Mouse (Mus musculus) bone marrow macrophage, adult 2 months (primary cell): ENCODE measurements around the gene Klf15. TPM values are rescaled to one million over a fixed set of nuclear protein-coding genes. Genes with fewer than 3 reads are reported as not detected.

Experiments
- H3K27ac ChIP-seq: 2 replicates; pipeline ENCODE4 v1.5.1; 2012; ENCODE audit warnings: low read depth, low read length; ENCODE audit not compliant: insufficient read depth
- H3K4me1 ChIP-seq: 2 replicates; pipeline ENCODE4 v1.6.1; 2012; ENCODE audit warnings: low read length; ENCODE audit not compliant: control insufficient read depth, insufficient read depth
- H3K4me3 ChIP-seq: 2 replicates; pipeline ENCODE4 v1.5.1; 2012; ENCODE audit warnings: mild to moderate bottlenecking, low read length, moderate library complexity; ENCODE audit not compliant: insufficient read depth
- CTCF ChIP-seq: IDR thresholded peaks from 2 replicates; pipeline ENCODE4 v1.5.1; 2012; ENCODE audit warnings: low read depth, mild to moderate bottlenecking, low read length, moderate library complexity
- POLR2A ChIP-seq: IDR thresholded peaks from 2 replicates; pipeline ENCODE4 v1.6.1; 2012; ENCODE audit warnings: mild to moderate bottlenecking, low read depth, low read length, borderline replicate concordance
- polyA plus RNA-seq: library from polyadenylated mRNA; stranded (reverse); fragments of >200 nt; gene quantifications from 2 replicates; pipeline ENCODE4 v1.2.4, GENCODE M21; 2012; ENCODE audit not compliant: missing spikeins, insufficient read depth, insufficient read length

Klf15 gene
- polyA plus RNA-seq, 1 experiment, result not detected

DNA sequence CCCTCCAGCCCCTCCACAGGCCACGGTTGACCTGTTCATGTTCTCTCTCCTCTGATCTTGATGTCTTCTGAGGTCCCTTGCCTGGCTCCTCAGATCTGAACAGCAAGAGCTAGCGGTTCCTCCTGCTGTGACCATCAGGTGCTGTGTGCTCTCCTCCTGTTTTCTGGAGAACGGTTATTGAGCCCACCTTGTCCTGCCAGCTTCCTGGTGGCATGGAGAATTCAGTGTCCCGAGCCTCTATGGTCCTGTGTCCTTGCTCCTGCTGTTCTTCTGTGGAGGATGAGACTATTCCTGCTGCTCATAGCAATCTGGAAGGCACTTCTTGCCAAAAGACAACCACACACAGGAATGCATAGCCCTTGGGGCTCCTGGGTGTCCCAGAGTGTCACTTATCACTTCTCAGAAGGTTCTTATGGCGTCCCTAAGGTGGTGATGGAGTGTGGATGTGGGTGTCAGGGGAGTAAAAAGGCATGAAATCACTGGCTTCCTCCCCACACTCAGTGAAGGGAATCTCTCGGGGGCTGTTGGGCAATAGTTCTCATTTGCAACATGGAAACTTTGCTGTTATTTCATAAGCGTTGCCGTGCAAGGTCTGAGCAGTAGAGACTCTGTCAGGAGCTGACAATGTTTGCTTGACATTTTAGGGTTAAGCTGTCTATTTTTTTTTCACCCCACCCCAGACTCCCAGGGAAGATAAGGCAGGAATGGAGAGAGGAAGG, 39.0 kb downstream of the Klf15 start:
- Histone ChIP-seq H3K27ac (no peak overlapping the region), H3K4me1 (peaks cover under 1% of the 10 kb centered on the region; the same call in 1 of the 2 replicates), H3K4me3 (no peak overlapping the region)
- TF ChIP-seq POLR2A, result no peak
- no peak for TF ChIP-seq CTCF

DNA sequence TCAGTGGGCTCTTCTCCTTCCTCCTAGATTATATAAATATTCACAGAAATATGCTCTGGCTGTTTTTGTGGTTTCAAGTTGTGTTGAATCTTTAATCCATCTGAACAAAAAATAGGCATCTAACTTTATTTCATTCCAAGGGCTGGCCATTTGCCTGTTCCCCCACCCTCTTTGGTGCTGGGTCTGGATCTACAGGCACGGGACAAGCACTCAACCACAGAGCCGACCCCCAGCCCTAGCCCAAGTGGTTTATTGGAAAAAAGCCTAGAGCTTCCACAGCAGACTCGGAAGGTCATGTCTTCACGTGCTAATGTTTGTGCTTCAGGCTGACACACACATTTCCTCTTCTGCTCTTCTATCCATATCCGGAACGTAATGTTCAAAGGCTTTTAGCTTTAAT, 43.5 kb downstream of the Klf15 start:
- Histone ChIP-seq H3K27ac (no peak overlapping the region), H3K4me1 (no peaks in the 10 kb centered on the region), H3K4me3 (no peak overlapping the region)

GRCm38 (mm10) chr6:90506673-90507311, 44.4 kb downstream of the Klf15 start:
- TF ChIP-seq CTCF (no peak), POLR2A (no peak)
- Histone ChIP-seq H3K27ac (no peak overlapping the region), H3K4me1 (no peaks in the 10 kb centered on the region), H3K4me3 (no peak overlapping the region)

More for the DNA sequence above, 43.5 kb downstream of the Klf15 start:
- TF ChIP-seq CTCF, result no peak
- TF ChIP-seq POLR2A, result no peak

DNA sequence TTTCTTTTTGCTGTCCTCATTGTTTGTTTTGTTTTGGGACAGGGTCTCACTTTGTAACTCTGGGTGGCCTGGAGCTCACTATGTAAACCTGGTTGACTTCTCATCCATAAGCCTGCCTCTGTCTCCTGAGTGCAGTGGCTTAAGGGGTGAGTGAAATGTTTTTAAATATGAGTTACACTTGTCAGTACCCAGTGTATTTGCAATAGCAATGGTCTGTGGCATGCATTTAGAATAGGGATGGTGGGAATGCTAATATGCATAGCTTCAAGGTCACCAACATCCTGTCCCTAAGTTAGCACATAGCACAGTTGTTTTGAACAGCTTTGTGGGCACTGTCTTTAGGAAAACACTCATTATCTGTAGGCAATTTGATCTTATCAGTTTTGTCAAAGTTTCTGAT, 45.1 kb downstream of the Klf15 start:
- Histone ChIP-seq H3K4me1 (no peaks in the 10 kb centered on the region), H3K27ac (no peak overlapping the region), H3K4me3 (no peak overlapping the region)
- TF ChIP-seq POLR2A (no peak), CTCF (no peak)

GRCm38 (mm10) chr6:90508197-90508624, 45.8 kb downstream of the Klf15 start:
- H3K4me1 ChIP-seq, result no peaks in the 10 kb centered on the region
- TF ChIP-seq POLR2A (no peak), CTCF (no peak)
- H3K4me3 ChIP-seq, result no peak overlapping the region
- H3K27ac ChIP-seq, result no peak overlapping the region

- H3K4me3 ChIP-seq, result no peak overlapping the region
- H3K27ac ChIP-seq, result no peak overlapping the region
- TF ChIP-seq CTCF (no peak), POLR2A (no peak)
- H3K4me1 ChIP-seq, result no peaks in the 10 kb centered on the region
Measured at GRCm38 (mm10) chr6:90509085-90509484, 46.7 kb downstream of the Klf15 start.

- no peak for TF ChIP-seq CTCF
- no peak for TF ChIP-seq POLR2A
Measured at GRCm38 (mm10) chr6:90512416-90512815, 50.0 kb downstream of the Klf15 start.

DNA sequence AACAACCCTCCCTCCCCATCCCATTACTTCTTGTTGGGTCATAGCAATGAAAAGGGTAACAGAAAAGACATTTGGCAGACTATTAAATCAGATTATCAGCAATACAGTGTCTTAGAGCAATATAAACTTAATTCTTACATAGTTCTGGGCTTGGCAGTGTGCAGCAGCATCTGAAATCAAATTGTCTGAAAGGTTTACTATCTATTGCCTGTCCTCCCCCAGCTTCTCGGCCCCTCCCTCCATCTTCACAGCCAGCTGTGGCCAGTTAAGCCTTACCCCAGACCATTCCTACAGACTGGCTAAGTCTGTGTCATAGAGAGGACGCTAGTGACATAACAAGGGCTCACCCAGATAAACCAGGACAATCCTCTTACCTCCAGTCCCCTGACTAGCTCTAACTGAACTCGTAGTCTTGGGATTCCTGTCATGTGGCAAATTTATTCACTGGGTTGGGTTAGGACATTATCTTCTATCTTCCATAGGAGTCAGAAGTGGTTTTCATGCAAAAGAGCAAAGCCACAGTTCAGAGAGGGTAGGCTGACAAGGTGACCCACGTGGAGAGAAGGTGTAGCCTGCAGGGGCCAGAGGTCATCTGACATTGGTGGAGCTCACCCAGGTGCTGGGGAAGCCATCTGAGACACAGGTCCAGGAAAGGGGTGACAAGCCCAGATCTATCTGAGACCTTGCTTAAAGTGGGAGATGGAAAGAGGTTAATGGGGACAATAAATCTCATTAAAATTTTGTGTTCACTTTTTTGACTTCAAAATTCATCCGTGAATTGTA, 50.9 kb downstream of the Klf15 start:
- no peaks in the 10 kb centered on the region for H3K4me1 ChIP-seq
- no peak overlapping the region for H3K27ac ChIP-seq
- H3K4me3 ChIP-seq, result no peak overlapping the region
- no peak for TF ChIP-seq CTCF
- no peak for TF ChIP-seq POLR2A

More at GRCm38 (mm10) chr6:90512416-90512815, 50.0 kb downstream of the Klf15 start:
- Histone ChIP-seq H3K27ac (no peak overlapping the region), H3K4me1 (no peaks in the 10 kb centered on the region), H3K4me3 (no peak overlapping the region)

- H3K27ac ChIP-seq, result no peak overlapping the region
- no peak for TF ChIP-seq POLR2A
- TF ChIP-seq CTCF, result no peak
- H3K4me1 ChIP-seq, result no peaks in the 10 kb centered on the region
- no peak overlapping the region for H3K4me3 ChIP-seq
Measured at GRCm38 (mm10) chr6:90514369-90514768, 52.0 kb downstream of the Klf15 start.
